Mouse (Mus musculus): ENCODE measurements at regions not wholly inside any gene's neighbourhood (a gene's known extent, or its start where the extent isn't known, plus 50 kb on each side); places are given as distances from the start of the nearest gene placed in this dataset.

GRCm38 (mm10) chr6:117625716-117626115 is 215.3 kb upstream of the Zfp637 start:
- peaks cover 80% of the 10 kb centered on the region for H3K27me3 ChIP-seq (replicated peaks)
- no peak for TF ChIP-seq USF2 (conservative IDR thresholded peaks at IDR 0.05; ENCODE audit: low read depth, low read length)
- no peak for DNase-seq (ENCODE audit: extremely low read depth)
- no peaks in the 10 kb centered on the region for H3K36me3 ChIP-seq (replicated peaks in 1 of 2; ENCODE audit: control insufficient read depth in 1 of 2, insufficient read depth in 1 of 2, low read length in 1 of 2)
- H3K9ac ChIP-seq (ENCODE audit: insufficient read depth, low read depth), result no peak overlapping the region
- H3K27ac ChIP-seq (ENCODE audit: insufficient read depth, low read depth), result no peak overlapping the region
- H3K4me2 ChIP-seq (ENCODE audit: insufficient read depth, low read depth, poor library complexity, severe bottlenecking), result no peak overlapping the region
- dilution Hi-C loops (cut with MboI; ENCODE audit: extremely low pct_ligation_motif_present, extremely low pct_unique_long_range_greater_than_20kb, low sequenced_read_pairs) (no loop called here), in situ Hi-C loops (cut with MboI; ENCODE audit: low pct_ligation_motif_present, low pct_unique_long_range_greater_than_20kb, low sequenced_read_pairs) (no loop called here)
- H3K79me2 ChIP-seq (replicated peaks; ENCODE audit: control insufficient read depth, extremely low read depth, insufficient read depth, poor library complexity, severe bottlenecking), result no peaks in the 10 kb centered on the region
- no peaks in the 10 kb centered on the region for H3K9me3 ChIP-seq (replicated peaks; ENCODE audit: low read length)
- peaks cover 0 to 2% of the 10 kb centered on the region in 2 experiments; a peak in 1 of 4 replicates for H3K4me1 ChIP-seq (ENCODE audit: control insufficient read depth in 1 of 2, insufficient read depth in 2 of 2)
- no peak overlapping the region for H3K4me3 ChIP-seq (replicated peaks in 1 of 3; ENCODE audit: low read depth in 2 of 3, low read length in 2 of 3, poor library complexity in 1 of 3)

DNA sequence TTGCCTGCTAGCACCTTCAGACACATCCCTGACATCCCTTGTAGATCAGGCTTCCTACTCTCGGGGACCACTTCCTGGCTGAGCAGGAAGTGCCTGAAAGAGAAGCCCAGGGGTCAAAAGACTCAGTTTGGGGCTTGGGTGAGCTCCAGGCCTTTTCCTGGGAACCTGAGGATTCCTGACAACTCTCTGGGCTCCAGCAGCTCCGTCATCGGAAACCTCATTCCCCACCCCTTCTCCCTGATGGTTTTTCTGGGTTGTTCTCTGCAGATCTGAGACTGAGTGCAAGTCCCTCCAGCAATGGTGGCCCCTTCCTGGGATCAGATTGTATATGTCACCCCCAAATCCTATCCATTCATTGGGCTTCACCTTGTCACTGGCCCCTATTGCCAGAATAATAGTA is 213.5 kb upstream of the Zfp637 start:
- dilution Hi-C loops (cut with MboI; ENCODE audit: extremely low pct_ligation_motif_present, extremely low pct_unique_long_range_greater_than_20kb, low sequenced_read_pairs), result no loop called here

DNA sequence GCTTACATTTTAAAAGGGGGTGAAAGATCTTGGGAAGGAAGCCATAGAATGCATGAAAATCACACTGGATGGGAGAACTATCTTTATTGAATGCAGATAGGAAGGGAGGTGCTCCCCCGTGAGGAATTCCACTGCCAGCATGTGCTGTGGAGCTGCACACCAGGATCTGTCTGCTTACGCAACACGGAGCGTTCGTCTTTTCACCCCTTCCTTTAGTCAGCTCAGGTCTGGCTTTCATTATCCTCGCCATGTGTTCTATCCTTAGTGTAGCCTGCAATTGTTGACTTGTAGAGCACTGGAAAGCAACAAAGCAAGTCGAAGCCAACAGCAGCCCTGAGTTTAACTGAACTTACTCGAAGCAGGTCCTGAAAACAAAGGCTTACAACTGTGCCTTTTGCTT is 194.4 kb upstream of the Zfp637 start:
- TF ChIP-seq TBP (conservative IDR thresholded peaks at IDR 0.05; ENCODE audit: low read depth, low read length) (no peak), CHD2 (IDR thresholded peaks at IDR 0.05; ENCODE audit: low read length) (no peak), USF1 (IDR thresholded peaks at IDR 0.05; ENCODE audit: low read depth, low read length) (no peak), E2F4 (IDR thresholded peaks at IDR 0.05; ENCODE audit: insufficient replicate concordance, low read depth, low read length) (no peak), MXI1 (IDR thresholded peaks at IDR 0.05; ENCODE audit: low read depth, low read length) (no peak)
- H3K27ac ChIP-seq (ENCODE audit: insufficient read depth, low read depth), result no peak overlapping the region
- H3K27me3 ChIP-seq (replicated peaks), result peaks cover 93% of the 10 kb centered on the region
- in situ Hi-C loops (cut with MboI; ENCODE audit: low pct_ligation_motif_present, low pct_unique_long_range_greater_than_20kb, low sequenced_read_pairs), result no loop called here
- no peak overlapping the region for H3K4me3 ChIP-seq (replicated peaks in 1 of 3; ENCODE audit: low read depth in 2 of 3, low read length in 2 of 3, poor library complexity in 1 of 3)
- H3K4me2 ChIP-seq (ENCODE audit: insufficient read depth, low read depth, poor library complexity, severe bottlenecking), result no peak overlapping the region
- H3K36me3 ChIP-seq (replicated peaks in 1 of 2; ENCODE audit: control insufficient read depth in 1 of 2, insufficient read depth in 1 of 2, low read length in 1 of 2), result no peaks in the 10 kb centered on the region
- dilution Hi-C loops (cut with MboI; ENCODE audit: extremely low pct_ligation_motif_present, extremely low pct_unique_long_range_greater_than_20kb, low sequenced_read_pairs), result no loop called here
- no peak overlapping the region for H3K9ac ChIP-seq (ENCODE audit: insufficient read depth, low read depth)
- no peaks in the 10 kb centered on the region for H3K79me2 ChIP-seq (replicated peaks; ENCODE audit: control insufficient read depth, extremely low read depth, insufficient read depth, poor library complexity, severe bottlenecking)
- no peak for DNase-seq (ENCODE audit: extremely low read depth)
- H3K9me3 ChIP-seq (replicated peaks; ENCODE audit: low read length), result no peaks in the 10 kb centered on the region
- no peaks in the 10 kb centered on the region for H3K4me1 ChIP-seq (ENCODE audit: control insufficient read depth in 1 of 2, insufficient read depth in 2 of 2)

More for the DNA sequence above, 213.5 kb upstream of the Zfp637 start:
- Histone ChIP-seq H3K4me1 (ENCODE audit: control insufficient read depth in 1 of 2, insufficient read depth in 2 of 2) (peaks cover 0 to 2% of the 10 kb centered on the region in 2 experiments; a peak in 1 of 4 replicates), H3K9me3 (replicated peaks; ENCODE audit: low read length) (no peaks in the 10 kb centered on the region), H3K27ac (ENCODE audit: insufficient read depth, low read depth) (no peak overlapping the region), H3K9ac (ENCODE audit: insufficient read depth, low read depth) (no peak overlapping the region), H3K36me3 (replicated peaks in 1 of 2; ENCODE audit: control insufficient read depth in 1 of 2, insufficient read depth in 1 of 2, low read length in 1 of 2) (no peaks in the 10 kb centered on the region), H3K79me2 (replicated peaks; ENCODE audit: control insufficient read depth, extremely low read depth, insufficient read depth, poor library complexity, severe bottlenecking) (no peaks in the 10 kb centered on the region), H3K27me3 (replicated peaks) (peaks cover 70% of the 10 kb centered on the region), H3K4me2 (ENCODE audit: insufficient read depth, low read depth, poor library complexity, severe bottlenecking) (no peak overlapping the region), H3K4me3 (replicated peaks in 1 of 3; ENCODE audit: low read depth in 2 of 3, low read length in 2 of 3, poor library complexity in 1 of 3) (no peak overlapping the region)
- in situ Hi-C loops (cut with MboI; ENCODE audit: low pct_ligation_motif_present, low pct_unique_long_range_greater_than_20kb, low sequenced_read_pairs), result no loop called here
- DNase-seq (ENCODE audit: extremely low read depth), result no peak
- TF ChIP-seq UBTF (IDR thresholded peaks at IDR 0.05; ENCODE audit: low read depth, low read length) (no peak), JUN (IDR thresholded peaks at IDR 0.05; ENCODE audit: insufficient read depth, low read depth, low read length) (no peak), CTCF (conservative IDR thresholded peaks at IDR 0.05 in 1 of 2, IDR thresholded peaks at IDR 0.05 in 1 of 2; ENCODE audit: low read depth in 2 of 2, low read length in 2 of 2) (no peak), PAX5 (IDR thresholded peaks at IDR 0.05; ENCODE audit: low read length) (no peak), ZC3H11A (IDR thresholded peaks at IDR 0.05; ENCODE audit: low read depth, low read length) (no peak)
